Mouse (Mus musculus): Measurements from ENCODE around the gene Has1. TPM values are rescaled to one million over a fixed set of nuclear protein-coding genes. Genes with fewer than 3 reads are reported as not detected.

The Has1 gene
- polyA plus RNA-seq, 1 experiment from 2014 or later: 0.27 TPM

DNA sequence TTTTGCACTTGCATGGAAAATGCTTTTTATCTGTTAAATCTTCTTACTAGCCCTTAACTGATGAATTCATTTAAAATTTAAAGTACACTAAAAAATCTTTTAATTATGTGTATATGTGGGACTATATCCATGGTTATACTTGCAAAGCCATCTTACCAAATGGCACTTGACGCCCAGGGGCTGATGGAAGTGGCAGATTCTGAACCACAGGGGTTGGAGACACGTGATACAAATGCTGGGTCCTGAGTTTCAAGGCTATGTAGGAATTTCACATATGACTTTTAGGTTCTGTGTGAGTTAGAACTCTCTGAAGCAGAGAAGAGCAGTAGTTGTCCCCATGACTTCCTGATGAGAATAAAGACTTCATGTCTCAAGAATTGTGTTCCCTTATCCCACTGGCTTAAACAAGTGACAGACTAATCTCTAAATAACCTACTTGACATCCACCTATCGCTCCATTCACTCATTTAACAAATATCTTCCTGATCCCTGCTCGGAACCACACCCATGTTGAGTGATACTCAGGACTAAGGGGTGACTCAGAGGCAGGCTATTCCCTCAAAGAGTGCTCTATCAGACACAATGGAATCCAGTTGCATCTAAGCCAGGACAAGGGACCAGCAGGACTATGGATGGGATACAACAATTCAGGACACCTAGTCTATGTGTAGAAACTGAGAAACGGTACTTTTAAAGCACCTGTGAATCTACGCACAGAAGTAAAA lies 31.2 kb downstream of the Has1 start:
- in situ Hi-C loops (cut with MboI; ENCODE audit: low pct_unique_long_range_greater_than_20kb): loop anchor here (5.0 kb wide), 1 partner anchor 36 kb away; no protein-coding TSS in a partner anchor
- ATAC-seq (no peak), DNase-seq (ENCODE audit: low read depth, low spot score) (no peak)
- ChIA-PET POLR2A (no interaction called here), CTCF (no interaction called here)
- TF ChIP-seq CTCF (IDR thresholded peaks at IDR 0.05): no peak
- no peaks in the 10 kb centered on the region for H3K27me3 ChIP-seq

DNA sequence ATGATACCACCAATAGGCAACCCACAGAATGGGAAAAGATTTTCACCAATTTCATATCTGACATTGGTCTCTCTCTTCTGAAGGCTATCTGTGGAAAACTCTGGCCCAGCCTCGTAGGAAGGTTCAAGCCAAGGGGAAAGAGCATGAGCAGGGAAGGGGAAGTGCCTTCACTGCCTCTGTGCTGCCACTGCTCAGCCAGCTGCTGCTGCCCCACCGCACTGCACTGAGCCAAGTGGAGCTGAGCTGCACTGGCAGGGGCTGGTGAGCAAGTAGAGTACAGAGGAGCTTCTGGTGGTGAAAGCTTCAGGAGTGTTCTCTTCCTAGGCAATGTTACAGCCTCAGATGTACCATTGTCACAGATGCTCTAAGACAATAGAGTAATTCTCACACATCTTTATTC lies 59.5 kb downstream of the Has1 start:
- ATAC-seq (no peak), DNase-seq (ENCODE audit: low read depth, low spot score) (no peak)
- no peaks in the 10 kb centered on the region for H3K27me3 ChIP-seq
- POLR2A ChIA-PET: interaction anchor here (1.0 kb wide), 1 partner anchor 31 kb away, joined by 3 read pairs; no protein-coding TSS in a partner anchor
- no peak for TF ChIP-seq CTCF (IDR thresholded peaks at IDR 0.05)
- CTCF ChIA-PET: interaction anchor here (1.1 kb wide), 1 partner anchor 16 kb away, joined by 5 read pairs; no protein-coding TSS in a partner anchor
- in situ Hi-C loops (cut with MboI; ENCODE audit: low pct_unique_long_range_greater_than_20kb): no loop called here

Other genes starting within 250 kb of the Has1 start
- gene Lnpep, start 230.2 kb downstream of the Has1 start, polyA plus RNA-seq (2021): 34.8 TPM
- not detected for gene Vmn2r90, start 151.5 kb downstream of the Has1 start, polyA plus RNA-seq (2021)
- gene Spaca6, start 28.0 kb downstream of the Has1 start, polyA plus RNA-seq (2021): 34.8 TPM
- 0.22 TPM for gene Fpr1, start 28.7 kb upstream of the Has1 start, polyA plus RNA-seq (2021)
- 0.45 TPM for gene Fpr2, start 32.6 kb upstream of the Has1 start, polyA plus RNA-seq (2021)
- not detected for gene Fpr3, start 32.6 kb upstream of the Has1 start, polyA plus RNA-seq (2021)
- gene Fpr-rs4, start 166.5 kb upstream of the Has1 start, polyA plus RNA-seq (2021): not detected
- gene Vmn2r124, start 194.2 kb upstream of the Has1 start, polyA plus RNA-seq (2021): not detected
- gene Vmn2r91, start 229.8 kb upstream of the Has1 start, polyA plus RNA-seq (2021): not detected